Mouse (Mus musculus) midbrain, postnatal 0 days (tissue): Measurements from ENCODE around the gene Ccdc124. TPM values are rescaled to one million over a fixed set of nuclear protein-coding genes. Genes with fewer than 3 reads are reported as not detected.

Experiments used
- ATAC-seq: fragments of 200-750 bp; cut with Nextera tagmentation; 2 replicates; pipeline ENCODE4 v1.8.0; 2017; ENCODE audit warnings: moderate number of reproducible peaks, mild to moderate bottlenecking, moderate TSS enrichment, moderate library complexity; ENCODE audit not compliant: low FRiP score
- DNase-seq: peaks from one replicate; pipeline ENCODE4 v3.0.0-alpha.2; 2015; ENCODE audit warnings: low spot score
- H3K27ac ChIP-seq: fragments of 300-500 bp; sonication (generic); 2 replicates; pipeline ENCODE4 v1.5.1; 2014; ENCODE audit warnings: low read depth, mild to moderate bottlenecking, low read length, mixed read lengths
- H3K27me3 ChIP-seq: fragments of 300-500 bp; sonication (generic); 2 replicates; pipeline ENCODE4 v1.6.1; 2014; ENCODE audit warnings: low read length, control low read depth, mixed read lengths; ENCODE audit not compliant: insufficient read depth
- H3K36me3 ChIP-seq: fragments of 300-500 bp; sonication (generic); 2 replicates; pipeline ENCODE4 v1.6.1; 2014; ENCODE audit warnings: low read length, control low read depth, mixed read lengths; ENCODE audit not compliant: insufficient read depth
- H3K4me1 ChIP-seq: fragments of 300-500 bp; sonication (generic); 2 replicates; pipeline ENCODE4 v1.6.1; 2014; ENCODE audit warnings: mild to moderate bottlenecking, control low read depth, antibody characterized with exemption, low read length, mixed read lengths; ENCODE audit not compliant: insufficient read depth
- H3K4me2 ChIP-seq: fragments of 300-500 bp; sonication (generic); 2 replicates; pipeline ENCODE4 v1.6.1; 2014; ENCODE audit warnings: low read depth, mild to moderate bottlenecking, low read length, mixed read lengths; ENCODE audit not compliant: poor library complexity, severe bottlenecking
- H3K4me3 ChIP-seq: fragments of 300-500 bp; sonication (generic); 2 replicates; pipeline ENCODE4 v1.5.1; 2014; ENCODE audit warnings: low read depth, mild to moderate bottlenecking, low read length, moderate library complexity
- H3K9ac ChIP-seq: fragments of 300-500 bp; sonication (generic); replicated peaks from 2 replicates; pipeline ENCODE4 v1.6.1; 2014; ENCODE audit warnings: mild to moderate bottlenecking, low read length, moderate library complexity, mixed read lengths; ENCODE audit not compliant: poor library complexity, severe bottlenecking
- H3K9me3 ChIP-seq: fragments of 300-500 bp; sonication (generic); 2 replicates; pipeline ENCODE4 v1.6.1; 2016; ENCODE audit warnings: low read length, control low read depth
- CTCF ChIP-seq: IDR thresholded peaks from 2 replicates; pipeline ENCODE4 v1.5.1; 2016; ENCODE audit warnings: antibody characterized with exemption, mild to moderate bottlenecking
- whole genome bisulfite sequencing: fragments of 180-500 bp; shearing (Covaris S2); extraction: QIAGEN DNeasy Blood & Tissue Kit; methylation state at CpG from one replicate; pipeline ENCODE4 v1.1.7; 2014; 5-methylcytosine and 5-hydroxymethylcytosine counted together
- polyA plus RNA-seq: library from polyadenylated mRNA; unstranded; fragments of >200 nt; fragmentation: Nextera tagmentation; extraction: Ambion mirVana; gene quantifications from 2 replicates; pipeline ENCODE4 v1.2.1, GENCODE M21; 2015
- total RNA-seq: library from RNA; depleted of rRNA; stranded (reverse); fragments of >200 nt; gene quantifications from 2 replicates; pipeline ENCODE4 v1.2.3, GENCODE M21; 2014

Gene Ccdc124
- total and polyA plus RNA-seq, 2 experiments from 2014 or later = 48.6 to 159 TPM

GRCm38 (mm10) chr8:70850132-70850845 is 23.4 kb downstream of the Ccdc124 start:
- no peaks in the 10 kb centered on the region for H3K27me3 ChIP-seq

GRCm38 (mm10) chr8:70849333-70849990 is 24.3 kb downstream of the Ccdc124 start:
- no peak overlapping the region for H3K9ac ChIP-seq
- ATAC-seq (no peak), DNase-seq (no peak)
- H3K36me3 ChIP-seq = 0 out of 2 replicates have a peak, but pooled peaks cover 10% of the 10 kb centered on the region
- no peak overlapping the region for H3K4me3 ChIP-seq
- H3K9me3 ChIP-seq = no peaks in the 10 kb centered on the region
- H3K27ac ChIP-seq = no peak overlapping the region
- no peaks in the 10 kb centered on the region for H3K27me3 ChIP-seq
- WGBS = 92% methylated on average over 3 of the region's 3 CpGs
- no peak for TF ChIP-seq CTCF
- H3K4me2 ChIP-seq = no peak overlapping the region
- H3K4me1 ChIP-seq = no peaks in the 10 kb centered on the region

More at GRCm38 (mm10) chr8:70850132-70850845, 23.4 kb downstream of the Ccdc124 start:
- no peak for TF ChIP-seq CTCF
- H3K9ac ChIP-seq = no peak overlapping the region
- H3K4me1 ChIP-seq = no peaks in the 10 kb centered on the region; the same call in 1 of the 2 replicates
- no peak overlapping the region for H3K4me3 ChIP-seq
- no peak for DNase-seq
- H3K36me3 ChIP-seq = 0 out of 2 replicates have a peak, but pooled peaks cover 10% of the 10 kb centered on the region
- no peak for ATAC-seq
- no peak overlapping the region for H3K27ac ChIP-seq
- 88% methylated on average over 7 of the region's 7 CpGs for WGBS
- H3K4me2 ChIP-seq = no peak overlapping the region
- H3K9me3 ChIP-seq = no peaks in the 10 kb centered on the region

- ATAC-seq = no peak
- no peak for DNase-seq
- TF ChIP-seq CTCF = no peak
- Histone ChIP-seq H3K4me1 (no peaks in the 10 kb centered on the region), H3K9ac (no peak overlapping the region), H3K36me3 (0 out of 2 replicates have a peak, but pooled peaks cover 3% of the 10 kb centered on the region), H3K4me2 (no peak overlapping the region), H3K9me3 (no peaks in the 10 kb centered on the region), H3K4me3 (no peak overlapping the region), H3K27me3 (no peaks in the 10 kb centered on the region), H3K27ac (no peak overlapping the region)
- WGBS = 52% methylated on average over 15 of the region's 15 CpGs
Observed at GRCm38 (mm10) chr8:70846371-70847154, 27.2 kb downstream of the Ccdc124 start.

GRCm38 (mm10) chr8:70845108-70845507 is 28.6 kb downstream of the Ccdc124 start:
- no peak; the same call in 1 of the 2 replicates for TF ChIP-seq CTCF
- Histone ChIP-seq H3K27ac (no peak overlapping the region), H3K4me3 (no peak overlapping the region), H3K36me3 (0 out of 2 replicates have a peak, but pooled peaks cover 3% of the 10 kb centered on the region), H3K9me3 (no peaks in the 10 kb centered on the region), H3K27me3 (no peaks in the 10 kb centered on the region), H3K9ac (no peak overlapping the region), H3K4me2 (no peak overlapping the region), H3K4me1 (no peaks in the 10 kb centered on the region)
- no peak for ATAC-seq
- WGBS = 42% methylated on average over 5 of the region's 5 CpGs
- DNase-seq = no peak

- H3K9ac ChIP-seq = no peak overlapping the region
- no peak overlapping the region for H3K4me2 ChIP-seq
- ATAC-seq (no peak), DNase-seq (peak; percentile 81)
- no peak overlapping the region for H3K27ac ChIP-seq
- no peaks in the 10 kb centered on the region for H3K4me1 ChIP-seq
- 0 out of 2 replicates have a peak, but pooled peaks cover 3% of the 10 kb centered on the region for H3K36me3 ChIP-seq
- H3K27me3 ChIP-seq = no peaks in the 10 kb centered on the region
- H3K4me3 ChIP-seq = no peak overlapping the region
- peak; percentile 95 for TF ChIP-seq CTCF
- no peaks in the 10 kb centered on the region for H3K9me3 ChIP-seq
- 2% methylated on average over 6 of the region's 6 CpGs for WGBS
Observed at GRCm38 (mm10) chr8:70844523-70844922, 29.2 kb downstream of the Ccdc124 start.
